Comparison of ENCODE assay signal across 8 mouse cellular contexts in genomic region chr7:37769526-37770399, GRCm38 (mm10). TPM values are rescaled to one million over a fixed set of nuclear protein-coding genes. Genes with fewer than 3 reads are reported as not detected.
A peak's percentile ranks its signal among the peaks of the same experiment; 100 is the strongest.
DNase-seq lines count a peak whose midpoint lies in the region; ATAC-seq and TF ChIP-seq lines count a peak whose summit lies in the region.

No protein-coding gene starts in this region.

- H3K9me3 ChIP-seq in liver, embryonic 11.5 days (ENCODE audit: control insufficient read depth, low read length): no peaks in the 10 kb centered on the region
- H3K9me3 ChIP-seq in embryonic facial prominence, embryonic 15.5 days (replicated peaks): no peaks in the 10 kb centered on the region
- no peaks in the 10 kb centered on the region for H3K9me3 ChIP-seq in hindbrain, postnatal 0 days (ENCODE audit: low read length)
- no peaks in the 10 kb centered on the region for H3K9me3 ChIP-seq in midbrain, embryonic 15.5 days

- H3K27me3 ChIP-seq in liver, embryonic 11.5 days (replicated peaks; ENCODE audit: control insufficient read depth, insufficient read depth, low read length): peaks cover 82% of the 10 kb centered on the region
- H3K27me3 ChIP-seq in embryonic facial prominence, embryonic 15.5 days: peaks cover 87% of the 10 kb centered on the region
- no peaks in the 10 kb centered on the region for H3K27me3 ChIP-seq in hindbrain, postnatal 0 days (ENCODE audit: insufficient read depth, low read length)
- no peaks in the 10 kb centered on the region for H3K27me3 ChIP-seq in midbrain, embryonic 15.5 days (replicated peaks)

- no peaks in the 10 kb centered on the region for H3K4me1 ChIP-seq in liver, embryonic 11.5 days (replicated peaks; ENCODE audit: control insufficient read depth, insufficient read depth, low read length)
- H3K4me1 ChIP-seq in embryonic facial prominence, embryonic 15.5 days: peaks cover 46% of the 10 kb centered on the region
- H3K4me1 ChIP-seq in hindbrain, postnatal 0 days (ENCODE audit: insufficient read depth, low read length): peaks cover 5% of the 10 kb centered on the region; the same call in 1 of the 2 replicates
- H3K4me1 ChIP-seq in midbrain, embryonic 15.5 days: peaks cover 44% of the 10 kb centered on the region

- ATAC-seq in liver, embryonic 11.5 days (replicated peaks; ENCODE audit: low FRiP score): no peak; the same call in 1 of the 2 replicates
- 0 out of 2 replicates have a peak, but pooled peaks have one; percentile 31 for ATAC-seq in embryonic facial prominence, embryonic 15.5 days (ENCODE audit: insufficient number of reproducible peaks, low FRiP score, low TSS enrichment, low read depth)
- ATAC-seq in hindbrain, postnatal 0 days: no peak; the same call in 1 of the 2 replicates
- ATAC-seq in midbrain, embryonic 15.5 days (replicated peaks): peak; percentile 69

- no peak overlapping the region for H3K27ac ChIP-seq in liver, embryonic 11.5 days (ENCODE audit: low read depth, low read length)
- 0 out of 2 replicates have a peak overlapping the region, but pooled peaks have one; percentile 48 for H3K27ac ChIP-seq in embryonic facial prominence, embryonic 15.5 days (replicated peaks)
- H3K27ac ChIP-seq in hindbrain, postnatal 0 days: peak overlapping the region; percentile 81
- peak overlapping the region; percentile 84 for H3K27ac ChIP-seq in midbrain, embryonic 15.5 days

- peak overlapping the region; percentile 41 for H3K4me3 ChIP-seq in liver, embryonic 11.5 days (ENCODE audit: low read depth, low read length)
- H3K4me3 ChIP-seq in embryonic facial prominence, embryonic 15.5 days (replicated peaks): peak overlapping the region; percentile 55
- H3K4me3 ChIP-seq in hindbrain, postnatal 0 days (ENCODE audit: low read length): peak overlapping the region; percentile 67
- H3K4me3 ChIP-seq in midbrain, embryonic 15.5 days: peak overlapping the region; percentile 66

- H3K9ac ChIP-seq in liver, embryonic 11.5 days (ENCODE audit: low read depth, low read length): no peak overlapping the region
- H3K9ac ChIP-seq in embryonic facial prominence, embryonic 15.5 days: peak overlapping the region; percentile 37
- peak overlapping the region; percentile 73 for H3K9ac ChIP-seq in hindbrain, postnatal 0 days (replicated peaks; ENCODE audit: low read length)
- H3K9ac ChIP-seq in midbrain, embryonic 15.5 days: peak overlapping the region; percentile 69

- H3K4me2 ChIP-seq in liver, embryonic 11.5 days: peak overlapping the region; percentile 65
- H3K4me2 ChIP-seq in embryonic facial prominence, embryonic 15.5 days (replicated peaks): peak overlapping the region; percentile 98
- peak overlapping the region; percentile 96 for H3K4me2 ChIP-seq in hindbrain, postnatal 0 days (ENCODE audit: low read depth, low read length)
- peak overlapping the region; percentile 96 for H3K4me2 ChIP-seq in midbrain, embryonic 15.5 days

- 2% methylated on average over 53 of the region's 53 CpGs for WGBS in liver, embryonic 11.5 days
- WGBS in embryonic facial prominence, embryonic 15.5 days: 2% methylated on average over 51 of the region's 53 CpGs
- WGBS in hindbrain, postnatal 0 days: under 1% methylated on average over 52 of the region's 53 CpGs
- under 1% methylated on average over 52 of the region's 53 CpGs for WGBS in midbrain, embryonic 15.5 days

- peak; percentile 44 for DNase-seq in liver, embryonic 11.5 days (ENCODE audit: low spot score)
- no peak for DNase-seq in liver
- peak; percentile 36 for DNase-seq in brain, adult 2 months (ENCODE audit: low read depth, low spot score)
- peak; percentile 73 for DNase-seq in hindbrain, postnatal 0 days (ENCODE audit: low spot score)
- DNase-seq in urinary bladder, postnatal 4 days (ENCODE audit: low spot score in 2 of 2): no peak
- DNase-seq in spleen, postnatal 36 days (ENCODE audit: low spot score in 2 of 2): no peak

- TF ChIP-seq CTCF in hindbrain, postnatal 0 days (IDR thresholded peaks at IDR 0.05; ENCODE audit: low read depth): no peak

- no peaks in the 10 kb centered on the region for H3K36me3 ChIP-seq in liver, embryonic 11.5 days (ENCODE audit: control insufficient read depth, insufficient read depth, low read length)
- no peaks in the 10 kb centered on the region for H3K36me3 ChIP-seq in embryonic facial prominence, embryonic 15.5 days
- H3K36me3 ChIP-seq in hindbrain, postnatal 0 days (ENCODE audit: insufficient read depth, low read length): no peaks in the 10 kb centered on the region
- no peaks in the 10 kb centered on the region for H3K36me3 ChIP-seq in midbrain, embryonic 15.5 days (replicated peaks)

RNA-seq across cellular contexts. Expression of gene Zfp536, which starts 3.7 kb away (rescaled TPM):
- 0.66 and 0.86 TPM in 2 replicates for polyA plus RNA-seq in liver, embryonic 11.5 days (2014; fragmentation: Nextera tagmentation; extraction: Ambion mirVana)
- 6.6 and 8.2 TPM in 2 replicates for polyA plus RNA-seq in embryonic facial prominence, embryonic 15.5 days (2015; fragmentation: Nextera tagmentation; extraction: Ambion mirVana)
- 65.6 and 74.1 TPM in 2 replicates for total RNA-seq in hindbrain, postnatal 0 days (2014; rRNA removed)
- polyA plus RNA-seq in hindbrain, postnatal 0 days (2015; fragmentation: Nextera tagmentation; extraction: Ambion mirVana): 31.8 and 32.6 TPM in 2 replicates
- 36.5 and 36.7 TPM in 2 replicates for polyA plus RNA-seq in midbrain, embryonic 15.5 days (2015; fragmentation: Nextera tagmentation; extraction: Ambion mirVana)

Comparison
In these comparisons a context has a peak if more than half of its experiments do, and no peak if none do; other contexts are left out.
1. DNase-seq: peak in liver, embryonic 11.5 days (single experiment), brain, adult 2 months (single experiment) and hindbrain, postnatal 0 days (single experiment); none in liver (single experiment), urinary bladder, postnatal 4 days (0 of 2) and spleen, postnatal 36 days (0 of 2).
2. ATAC-seq: peak in embryonic facial prominence, embryonic 15.5 days (single experiment) and midbrain, embryonic 15.5 days (single experiment); none in liver, embryonic 11.5 days (single experiment) and hindbrain, postnatal 0 days (single experiment).
3. Peak in every context shown above with its lines, with median percentiles within 50 percentile points of each other: H3K4me2 ChIP-seq and H3K4me3 ChIP-seq.